8 mouse cellular contexts compared by ENCODE assay signal in the genomic region with DNA sequence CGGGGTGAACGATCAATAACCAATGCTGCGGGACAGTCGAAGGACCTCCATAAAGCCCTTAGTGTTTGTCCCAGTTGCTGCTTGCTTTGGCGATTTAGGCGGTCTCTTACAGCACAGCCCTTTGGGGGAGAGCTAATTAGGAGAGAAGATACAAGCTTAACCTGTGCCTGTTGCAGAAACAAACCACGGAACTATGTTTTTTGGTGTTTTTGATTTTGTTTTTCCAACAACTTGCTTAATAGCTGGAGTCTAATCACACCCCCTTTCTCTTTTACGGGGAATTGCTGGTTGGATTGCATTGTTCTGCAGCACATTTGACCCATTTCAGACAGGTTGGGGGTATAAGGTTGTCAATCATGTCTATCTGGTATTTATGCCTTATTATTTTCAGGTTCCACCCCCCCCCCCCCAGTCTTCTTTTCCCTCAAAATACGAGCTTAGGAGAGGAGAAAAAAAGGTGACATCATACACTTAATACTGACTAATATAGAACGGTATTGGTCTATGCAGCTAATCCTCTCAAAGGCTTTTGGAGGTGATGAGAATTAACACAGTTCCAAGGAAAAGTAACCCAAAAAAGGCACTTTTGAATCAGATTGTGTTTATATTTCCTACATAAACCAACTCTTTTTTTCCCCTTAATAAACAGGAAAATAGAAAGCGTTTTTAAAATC. TPM values are rescaled to one million over a fixed set of nuclear protein-coding genes. Genes with fewer than 3 reads are reported as not detected.
A peak's percentile ranks its signal among the peaks of the same experiment; 100 is the strongest.
DNase-seq lines count a peak whose midpoint lies in the region; ATAC-seq and TF ChIP-seq lines count a peak whose summit lies in the region.

No protein-coding gene starts in this region.

- H3K9me3 ChIP-seq in forebrain, embryonic 16.5 days (ENCODE audit: control insufficient read depth, low read length): no peaks in the 10 kb centered on the region

- H3K27ac ChIP-seq in kidney, adult 2 months (ENCODE audit: insufficient read depth, low read depth, low read length): no peak overlapping the region
- H3K27ac ChIP-seq in forebrain, embryonic 16.5 days (ENCODE audit: low read length): peak overlapping the region; percentile 96
- no peak overlapping the region for H3K27ac ChIP-seq in macrophage

- TF ChIP-seq CTCF in kidney, adult 2 months (conservative IDR thresholded peaks at IDR 0.05; ENCODE audit: insufficient read depth, insufficient read length, low read depth, low read length): no peak

- TF ChIP-seq POLR2A in kidney, adult 2 months (IDR thresholded peaks at IDR 0.05; ENCODE audit: low read depth, low read length): no peak

- no peaks in the 10 kb centered on the region for H3K4me1 ChIP-seq in kidney, adult 2 months (ENCODE audit: control insufficient read depth, insufficient read depth, low read length)
- peaks cover 18% of the 10 kb centered on the region for H3K4me1 ChIP-seq in forebrain, embryonic 16.5 days (replicated peaks; ENCODE audit: control insufficient read depth, insufficient read depth, low read length)

- H3K27me3 ChIP-seq in kidney, adult 2 months (replicated peaks; ENCODE audit: control insufficient read depth, insufficient read depth, low read length): no peaks in the 10 kb centered on the region
- no peaks in the 10 kb centered on the region for H3K27me3 ChIP-seq in forebrain, embryonic 16.5 days (replicated peaks; ENCODE audit: control insufficient read depth, insufficient read depth, low read length)

- peak overlapping the region; percentile 80 for H3K9ac ChIP-seq in forebrain, embryonic 16.5 days (replicated peaks; ENCODE audit: low read depth, low read length)

- H3K4me2 ChIP-seq in forebrain, embryonic 16.5 days (ENCODE audit: low read length): peak overlapping the region; percentile 58

- no peak for ATAC-seq in forebrain, embryonic 16.5 days

- DNase-seq in kidney, adult 2 months: no peak
- no peak for DNase-seq in kidney, adult 9 months
- peak; percentile 45 for DNase-seq in MN1 (ENCODE audit: low spot score)
- no peak for DNase-seq in spleen, postnatal 14 days (ENCODE audit: low spot score in 2 of 2)
- no peak for DNase-seq in urinary bladder, adult 2 months (ENCODE audit: low spot score)
- DNase-seq in adrenal gland, adult 18-20 months (ENCODE audit: low spot score in 2 of 2): no peak

- 16% methylated on average over 11 of the region's 11 CpGs for WGBS in kidney, adult 2 months
- WGBS in forebrain, embryonic 16.5 days: 5% methylated on average over 11 of the region's 11 CpGs
- 24% methylated on average over 10 of the region's 11 CpGs for WGBS in macrophage (ENCODE audit: missing documents)

- no peaks in the 10 kb centered on the region for H3K36me3 ChIP-seq in kidney, adult 2 months (ENCODE audit: control insufficient read depth, insufficient read depth, low read length)
- no peaks in the 10 kb centered on the region; the same call in 1 of the 2 replicates for H3K36me3 ChIP-seq in forebrain, embryonic 16.5 days (ENCODE audit: control insufficient read depth, insufficient read depth)
- no peaks in the 10 kb centered on the region for H3K36me3 ChIP-seq in macrophage (ENCODE audit: inconsistent target)

- H3K79me2 ChIP-seq in macrophage (ENCODE audit: inconsistent target): peaks cover 9% of the 10 kb centered on the region; the same call in 1 of the 2 replicates

- H3K4me3 ChIP-seq in kidney, adult 2 months (ENCODE audit: insufficient read depth, low read depth, low read length): peak overlapping the region; percentile 73
- H3K4me3 ChIP-seq in forebrain, embryonic 16.5 days (replicated peaks; ENCODE audit: low read length): peak overlapping the region; percentile 75
- H3K4me3 ChIP-seq in macrophage (ENCODE audit: inconsistent target): peak overlapping the region; percentile 42

RNA-seq across cellular contexts. Expression of a gene that starts 1.0 kb away (rescaled TPM):
- 6.1 and 6.6 TPM in 2 replicates for polyA plus RNA-seq in kidney, adult 2 months (2012; rRNA removed)
- polyA plus RNA-seq in forebrain, embryonic 16.5 days (2015; fragmentation: Nextera tagmentation; extraction: Ambion mirVana): 44.0 and 44.2 TPM in 2 replicates
- total RNA-seq in macrophage (2018; cell fraction: chromatin; rRNA removed): 100 to 1,000 TPM in 1 of 26 experiments, 10 to 100 TPM in 24, 1 to 10 TPM in 1; 3.4 to 109 (median 43.7) TPM
- total RNA-seq in macrophage (2018; cell fraction: cytosol; rRNA removed): 10 to 100 TPM; 13.3 to 45.8 (median 26.5) TPM
- total RNA-seq in macrophage (2018; cell fraction: nucleus; rRNA removed): 100 to 1,000 TPM in 1 of 26 experiments, 10 to 100 TPM in 25; 14.7 to 108 (median 35.0) TPM
- 17.1 to 40.4 TPM (median 36.7 TPM) in 3 replicates for polyA plus RNA-seq in macrophage (2018)
- polyA plus RNA-seq in urinary bladder, adult 2 months (2012; rRNA removed): 18.6 and 20.7 TPM in 2 replicates
- 10 to 100 TPM; 15.5 to 15.8 TPM for total RNA-seq in adrenal gland, adult 18-20 months (2021)

RNA-seq across cellular contexts. Expression of a gene that starts 1.6 kb away (rescaled TPM):
- polyA plus RNA-seq in kidney, adult 2 months (2012; rRNA removed): 1.7 and 4.3 TPM in 2 replicates
- polyA plus RNA-seq in forebrain, embryonic 16.5 days (2015; fragmentation: Nextera tagmentation; extraction: Ambion mirVana): 10.8 and 15.1 TPM in 2 replicates
- total RNA-seq in macrophage (2018; cell fraction: chromatin; rRNA removed): 1 to 10 TPM in 14 of 26 experiments, under 1 TPM in 11, not detected in 1; 0.37 to 4.4 (median 1.2) TPM
- total RNA-seq in macrophage (2018; cell fraction: cytosol; rRNA removed): under 1 TPM in 25 of 26 experiments, not detected in 1; 0.03 to 0.63 (median 0.14) TPM
- 1 to 10 TPM in 14 of 26 experiments, under 1 TPM in 12; 0.22 to 6.5 (median 1.0) TPM for total RNA-seq in macrophage (2018; cell fraction: nucleus; rRNA removed)
- 0.12 to 0.50 TPM (median 0.42 TPM) in 3 replicates for polyA plus RNA-seq in macrophage (2018)
- polyA plus RNA-seq in urinary bladder, adult 2 months (2012; rRNA removed): 1.8 and 1.9 TPM in 2 replicates
- total RNA-seq in adrenal gland, adult 18-20 months (2021): 1 to 10 TPM; 1.4 TPM
